Mouse (Mus musculus): ENCODE measurements at regions not wholly inside any gene's neighbourhood (a gene's known extent, or its start where the extent isn't known, plus 50 kb on each side); places are given as distances from the start of the nearest gene placed in this dataset.

- DNase-seq = no peak
Observed at GRCm38 (mm10) chr15:72101730-72102129, 1732.6 kb upstream of the Gm6569 start.

- DNase-seq = no peak
Observed at GRCm38 (mm10) chr15:72105830-72106413, 1728.4 kb upstream of the Gm6569 start.

GRCm38 (mm10) chr15:72110520-72110919 lies 1723.8 kb upstream of the Gm6569 start:
- DNase-seq = no peak

- no peak for DNase-seq
Observed at GRCm38 (mm10) chr15:72116772-72117171, 1717.6 kb upstream of the Gm6569 start.

- DNase-seq = no peak
Observed at GRCm38 (mm10) chr15:72134226-72134625, 1700.1 kb upstream of the Gm6569 start.

DNA sequence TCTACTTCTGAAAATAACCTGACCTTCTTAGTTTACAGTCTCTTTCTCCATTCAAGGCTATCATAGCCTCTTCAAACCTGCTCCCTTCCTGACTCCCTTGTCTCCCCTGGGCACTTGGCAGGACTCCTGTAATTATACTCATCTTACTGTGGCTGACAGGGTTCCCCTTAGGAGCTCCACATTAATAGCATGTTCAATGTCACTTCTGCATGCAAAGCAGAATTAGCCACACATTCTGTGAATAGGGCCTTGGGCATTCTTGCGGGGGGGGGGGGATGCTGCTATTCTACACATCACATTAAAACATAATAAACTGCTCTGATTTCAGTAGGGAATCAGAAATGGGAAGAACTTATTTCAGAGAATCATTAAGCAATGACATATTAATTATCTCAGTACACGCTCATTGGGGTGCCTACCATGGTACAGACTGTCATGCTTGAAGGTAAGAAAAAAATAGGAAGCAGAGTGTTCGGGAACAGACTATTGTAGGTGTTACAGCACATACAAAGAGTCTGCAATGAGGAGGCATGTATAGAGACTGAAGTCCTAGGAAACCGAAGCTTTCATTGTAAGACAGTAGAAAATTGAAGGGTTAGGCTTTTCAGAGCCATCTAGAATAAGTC lies 1698.3 kb upstream of the Gm6569 start:
- DNase-seq = no peak

DNA sequence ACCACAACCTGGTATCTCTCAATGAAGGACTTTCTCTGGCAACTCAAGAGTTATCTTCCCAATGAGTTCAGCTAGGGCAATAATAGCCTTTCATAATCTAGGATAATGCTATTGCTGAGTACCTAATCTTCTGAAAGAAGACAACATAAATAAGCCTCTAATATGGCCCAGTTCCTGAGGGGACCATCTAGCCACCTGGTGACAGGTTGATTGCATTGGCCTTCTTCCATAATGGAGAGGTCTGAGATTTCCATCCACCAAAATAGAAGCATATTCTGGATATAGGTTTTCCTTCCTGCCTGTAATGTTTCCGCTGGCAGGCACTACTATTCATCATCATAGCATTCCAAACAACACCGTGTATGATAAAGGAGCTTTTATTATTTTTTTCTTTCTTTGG lies 1694.2 kb upstream of the Gm6569 start:
- DNase-seq = no peak

DNA sequence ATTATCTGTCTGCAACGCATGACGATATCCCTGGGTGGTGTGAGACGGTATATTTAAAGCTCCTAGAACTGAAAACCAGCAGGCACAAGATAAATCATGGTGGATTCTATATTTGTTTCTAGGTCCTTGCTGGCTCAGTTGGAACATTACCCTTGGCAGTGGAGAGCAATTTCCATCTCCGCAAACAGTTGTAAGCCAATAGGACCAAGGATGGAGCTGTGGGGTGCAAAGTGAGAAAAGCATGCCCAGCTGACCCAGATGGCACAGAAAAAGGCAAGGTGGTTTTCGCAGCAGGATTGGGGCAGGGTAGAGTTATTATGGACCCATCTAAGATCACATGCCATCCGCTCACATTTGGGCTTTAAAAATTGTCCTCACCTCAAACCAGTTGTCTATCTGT lies 1683.8 kb upstream of the Gm6569 start:
- no peak for DNase-seq

DNA sequence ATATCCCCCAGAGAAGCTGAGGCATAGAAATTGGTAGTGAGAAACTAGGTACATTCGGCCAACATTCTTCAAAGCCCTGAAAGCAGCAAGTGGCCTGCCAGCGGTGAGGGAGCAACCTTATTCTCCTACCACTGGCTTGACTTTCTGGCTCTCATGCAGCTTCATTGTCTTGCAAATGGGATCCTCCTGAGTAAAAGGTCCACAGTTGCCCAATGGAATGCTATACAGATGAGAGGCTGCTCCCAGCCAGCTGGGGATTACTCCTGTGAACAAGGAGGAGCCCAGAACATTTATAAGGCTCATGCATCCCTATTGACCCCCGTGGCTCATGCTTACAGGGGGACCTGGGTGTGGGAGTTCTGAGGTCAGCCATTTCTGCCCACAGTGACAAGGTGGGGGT lies 1675.9 kb upstream of the Gm6569 start:
- DNase-seq = no peak

- DNase-seq = peak; percentile 55
Observed at GRCm38 (mm10) chr15:72200861-72201260, 1633.5 kb upstream of the Gm6569 start.

- no peak for DNase-seq
Observed at GRCm38 (mm10) chr15:72201791-72202190, 1632.6 kb upstream of the Gm6569 start.

DNA sequence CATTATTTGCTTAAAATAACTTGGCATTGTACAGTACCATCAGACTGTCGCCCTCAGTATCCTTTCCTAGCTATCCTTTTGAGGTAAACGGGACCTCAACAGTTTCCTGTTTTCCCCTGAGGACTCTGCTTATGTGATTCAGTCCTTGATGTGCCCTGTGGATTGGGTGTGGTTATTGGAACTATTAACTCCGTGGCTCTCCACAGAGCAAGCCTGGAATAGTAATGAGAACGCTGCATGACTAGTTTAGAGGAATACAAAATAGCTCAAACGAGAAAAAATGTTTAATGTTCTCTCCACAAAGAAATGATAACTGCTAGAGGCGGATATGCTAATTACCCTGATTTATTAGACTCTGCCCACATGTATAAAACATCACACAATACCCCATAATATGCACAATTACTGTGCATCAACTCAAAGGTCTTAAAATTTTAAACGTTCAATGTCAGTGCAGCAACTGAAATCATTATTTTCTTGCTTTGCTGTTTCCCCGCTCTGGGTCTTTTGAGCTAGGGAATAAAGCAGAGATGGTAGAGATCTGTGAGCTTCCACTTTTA lies 1629.0 kb upstream of the Gm6569 start:
- DNase-seq = no peak

GRCm38 (mm10) chr15:72205950-72206349 lies 1628.4 kb upstream of the Gm6569 start:
- peak; percentile 88 for DNase-seq

- DNase-seq = no peak
Observed at GRCm38 (mm10) chr15:72207589-72207988, 1626.8 kb upstream of the Gm6569 start.

- DNase-seq = peak; percentile 25
Observed at GRCm38 (mm10) chr15:72208076-72208475, 1626.3 kb upstream of the Gm6569 start.

GRCm38 (mm10) chr15:72208973-72209372 lies 1625.4 kb upstream of the Gm6569 start:
- DNase-seq = no peak

- DNase-seq = peak; percentile 15
Observed at GRCm38 (mm10) chr15:72217731-72218130, 1616.6 kb upstream of the Gm6569 start.

DNA sequence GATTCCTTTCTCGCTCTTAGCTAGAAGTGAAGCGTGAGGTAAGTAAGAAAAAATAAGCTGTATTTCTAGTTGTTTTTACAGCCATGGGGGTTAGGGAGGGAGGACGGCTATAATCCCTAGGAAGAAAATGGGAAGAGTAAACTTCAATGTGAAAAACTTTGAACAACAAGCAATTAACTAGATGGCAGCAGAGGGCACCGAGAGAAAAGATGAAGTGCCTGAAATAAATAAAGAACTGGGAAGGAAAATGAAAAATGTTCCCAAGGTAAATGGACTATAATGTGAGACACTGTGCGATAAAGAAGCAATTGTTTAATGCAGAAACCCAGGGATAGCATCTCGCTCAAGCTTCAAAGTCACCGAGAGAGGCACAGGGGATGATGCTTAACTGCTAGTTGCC lies 1614.4 kb upstream of the Gm6569 start:
- DNase-seq = no peak

- no peak for DNase-seq
Observed at GRCm38 (mm10) chr15:72220786-72221185, 1613.6 kb upstream of the Gm6569 start.

DNA sequence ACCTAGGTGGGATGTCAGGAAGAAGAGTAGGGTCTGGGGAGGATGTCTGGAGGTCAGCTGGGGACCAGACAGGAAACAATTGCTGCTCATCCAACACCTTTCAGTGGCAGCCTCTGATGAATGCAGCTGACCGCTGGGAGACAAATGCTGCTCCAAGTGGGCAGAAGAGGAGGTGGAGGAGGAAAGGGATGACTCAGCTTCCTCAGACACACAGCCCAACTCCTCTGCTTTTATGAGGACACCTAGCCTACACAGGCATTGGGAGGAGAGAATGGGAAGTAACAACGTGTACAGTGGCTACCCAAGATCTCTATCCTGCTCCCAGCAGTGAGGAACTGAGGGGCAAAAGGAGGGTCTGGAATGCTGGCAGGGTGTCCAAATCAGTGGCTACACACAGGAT lies 1602.0 kb upstream of the Gm6569 start:
- no peak for DNase-seq

DNA sequence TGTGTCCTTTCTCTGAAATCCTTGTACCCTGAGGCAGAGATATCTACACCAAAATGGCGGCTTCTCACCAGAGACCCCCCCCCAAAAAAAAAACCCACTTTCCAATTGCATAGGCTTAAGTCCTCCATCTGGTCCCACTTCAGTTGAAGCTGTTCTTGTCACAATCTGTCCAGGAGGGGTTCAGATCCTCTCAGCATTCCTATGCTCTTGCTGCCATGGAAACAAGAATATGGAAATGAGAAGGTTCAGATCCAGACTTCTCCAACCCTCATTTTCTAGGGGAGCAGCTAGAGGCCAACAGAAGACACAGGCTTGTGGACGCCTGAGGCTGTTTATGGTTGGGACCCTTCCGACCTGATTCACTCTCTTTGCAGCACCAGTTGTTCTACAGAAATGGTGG lies 1569.7 kb upstream of the Gm6569 start:
- no peak for DNase-seq

DNA sequence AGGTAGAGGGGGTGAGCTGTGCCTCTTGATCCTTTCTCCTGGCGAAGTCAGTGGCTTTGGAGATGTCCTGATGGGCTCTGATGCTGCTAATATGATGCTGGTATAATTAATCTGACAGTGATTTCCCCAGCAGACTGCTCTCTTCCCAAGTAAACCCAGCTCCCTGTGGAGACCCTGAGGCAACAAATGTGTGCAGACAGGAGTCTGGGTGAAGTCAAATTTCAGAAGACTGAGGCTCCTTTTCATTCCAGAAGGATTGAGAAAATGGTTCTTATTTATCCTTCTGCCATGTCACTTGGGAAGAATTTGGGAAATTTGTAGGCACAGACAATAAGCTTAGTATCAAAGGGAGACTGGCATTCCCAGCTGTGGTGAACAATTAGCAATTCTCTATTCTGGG lies 1550.5 kb upstream of the Gm6569 start:
- no peak for DNase-seq

DNA sequence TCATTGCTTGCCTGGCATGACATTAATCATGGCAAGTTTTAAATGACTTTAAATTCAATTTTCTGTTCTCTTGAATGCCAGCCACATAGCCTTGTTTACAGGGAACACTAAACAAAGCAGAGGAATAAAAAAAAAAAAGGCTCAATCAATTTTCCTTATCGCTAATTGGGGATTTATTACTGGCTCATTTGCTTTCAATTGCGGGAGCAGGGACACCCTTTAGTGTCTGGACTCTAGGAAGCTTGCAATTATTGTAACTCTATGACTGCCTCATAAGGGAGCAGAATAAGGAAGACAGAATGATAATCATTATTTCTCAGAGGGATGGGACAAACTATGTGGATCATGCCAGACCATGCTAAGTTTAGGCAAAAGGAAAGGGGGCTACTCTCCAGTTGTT lies 1537.7 kb upstream of the Gm6569 start:
- DNase-seq = no peak

DNA sequence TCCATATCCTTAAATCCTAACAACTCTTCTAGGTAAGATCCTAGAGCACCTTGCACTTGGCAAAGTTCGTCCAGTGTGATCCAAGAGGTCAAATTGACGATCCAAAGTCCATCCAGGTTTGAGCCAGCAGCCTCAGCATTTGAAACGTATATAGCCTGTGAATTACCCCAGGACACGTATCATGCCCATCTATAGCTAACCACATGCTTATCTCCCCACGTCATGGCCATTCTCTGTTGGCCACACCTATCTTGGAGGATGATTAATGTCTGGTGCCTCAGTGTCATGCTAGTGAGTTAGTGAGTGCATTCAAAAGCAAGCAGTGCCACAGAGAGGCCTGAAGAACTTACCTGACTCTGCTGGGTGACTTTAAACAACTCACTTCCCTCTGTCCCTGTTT lies 1521.9 kb upstream of the Gm6569 start:
- DNase-seq = no peak

Measured in adrenal gland, postnatal 10 days (tissue).